Comparison of ENCODE assay signal across 8 mouse cellular contexts in the genomic region with DNA sequence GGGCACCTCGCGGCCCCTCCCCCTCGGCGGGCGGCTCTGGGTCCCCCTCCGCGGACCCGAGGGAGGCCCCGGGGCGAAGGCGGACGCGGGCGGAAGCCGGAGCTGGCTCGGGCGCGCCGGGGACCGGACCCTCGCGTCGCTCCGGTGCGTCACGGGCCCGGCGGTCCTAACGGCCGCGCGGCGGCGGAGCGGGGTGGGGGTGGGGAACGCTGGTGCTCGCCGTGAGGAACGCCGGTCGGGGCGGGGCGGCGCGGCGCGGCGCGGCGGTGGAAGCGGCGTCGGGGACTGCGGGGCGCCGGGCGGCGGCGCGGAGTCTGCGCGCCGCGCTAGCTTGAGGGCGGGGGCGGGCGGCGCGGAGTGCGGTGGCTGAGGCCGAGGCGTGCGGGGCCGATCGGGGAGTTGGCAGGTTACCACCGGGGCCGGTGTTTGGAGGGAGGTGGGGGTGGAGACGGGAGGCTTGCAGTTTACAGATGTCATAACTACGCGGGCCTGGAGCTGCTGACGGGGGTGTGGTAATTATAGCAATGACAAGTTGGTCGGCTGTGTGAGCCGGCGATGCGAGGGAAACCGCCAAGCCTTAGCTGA. TPM values are rescaled to one million over a fixed set of nuclear protein-coding genes. Genes with fewer than 3 reads are reported as not detected.
DNase-seq lines count a peak whose midpoint lies in the region; ATAC-seq and TF ChIP-seq lines count a peak whose summit lies in the region.

No protein-coding gene starts in this region.

- peaks cover 2 to 39% of the 10 kb centered on the region in 2 experiments; a peak in 2 of 4 replicates for H3K4me1 ChIP-seq in CH12.LX (ENCODE audit: control insufficient read depth in 1 of 2, insufficient read depth in 2 of 2)
- H3K4me1 ChIP-seq in brown adipose tissue, adult 24 weeks (ENCODE audit: control insufficient read depth, insufficient read depth, insufficient read length, low read length) = no peaks in the 10 kb centered on the region
- peaks cover 58% of the 10 kb centered on the region for H3K4me1 ChIP-seq in erythroblast, embryonic 14.5 days (ENCODE audit: control insufficient read depth)
- peaks cover 18% of the 10 kb centered on the region for H3K4me1 ChIP-seq in heart, embryonic 12.5 days (replicated peaks)
- peaks cover 50% of the 10 kb centered on the region for H3K4me1 ChIP-seq in liver, embryonic 13.5 days (replicated peaks)

- peak overlapping the region; percentile 91 for H3K9ac ChIP-seq in CH12.LX (ENCODE audit: insufficient read depth, low read depth)
- peak overlapping the region; percentile 97 for H3K9ac ChIP-seq in heart, embryonic 12.5 days
- H3K9ac ChIP-seq in liver, embryonic 13.5 days = peak overlapping the region; percentile 96

- peaks cover 45% of the 10 kb centered on the region for H3K79me2 ChIP-seq in CH12.LX (replicated peaks; ENCODE audit: control insufficient read depth, extremely low read depth, insufficient read depth, poor library complexity, severe bottlenecking)

- H3K36me3 ChIP-seq in CH12.LX (replicated peaks in 1 of 2; ENCODE audit: control insufficient read depth in 1 of 2, insufficient read depth in 1 of 2, low read length in 1 of 2) = peaks cover 0 to 15% of the 10 kb centered on the region in 2 experiments
- peaks cover 7% of the 10 kb centered on the region for H3K36me3 ChIP-seq in erythroblast, embryonic 14.5 days (ENCODE audit: control insufficient read depth)
- H3K36me3 ChIP-seq in heart, embryonic 12.5 days = no peaks in the 10 kb centered on the region
- H3K36me3 ChIP-seq in liver, embryonic 13.5 days = no peaks in the 10 kb centered on the region

- peak overlapping the region; percentile 94 for H3K27ac ChIP-seq in CH12.LX (ENCODE audit: insufficient read depth, low read depth)
- H3K27ac ChIP-seq in brown adipose tissue, adult 24 weeks (replicated peaks; ENCODE audit: low read depth, low read length) = peak overlapping the region; percentile 78
- peak overlapping the region; percentile 100 for H3K27ac ChIP-seq in heart, embryonic 12.5 days (ENCODE audit: poor library complexity, severe bottlenecking)
- H3K27ac ChIP-seq in liver, embryonic 13.5 days = peak overlapping the region; percentile 100

- no peak for TF ChIP-seq EP300 in CH12.LX (IDR thresholded peaks at IDR 0.05; ENCODE audit: low read length)

- no peak for TF ChIP-seq POLR2A in CH12.LX (IDR thresholded peaks at IDR 0.05; ENCODE audit: low read depth, low read length)

- TF ChIP-seq RAD21 in CH12.LX (IDR thresholded peaks at IDR 0.05; ENCODE audit: low read depth, low read length) = no peak

- no peak for TF ChIP-seq CTCF in CH12.LX (conservative IDR thresholded peaks at IDR 0.05 in 1 of 2, IDR thresholded peaks at IDR 0.05 in 1 of 2; ENCODE audit: low read depth in 2 of 2, low read length in 2 of 2)

- H3K4me2 ChIP-seq in CH12.LX (ENCODE audit: insufficient read depth, low read depth, poor library complexity, severe bottlenecking) = peak overlapping the region; percentile 65; the same call in 1 of the 2 replicates
- peak overlapping the region; percentile 75 for H3K4me2 ChIP-seq in heart, embryonic 12.5 days
- H3K4me2 ChIP-seq in liver, embryonic 13.5 days = peak overlapping the region; percentile 76

- peak; percentile 81 for ATAC-seq in heart, embryonic 12.5 days (ENCODE audit: insufficient number of reproducible peaks, low FRiP score)
- ATAC-seq in liver, embryonic 13.5 days (ENCODE audit: low read depth) = peak; percentile 68

- peak; percentile 80 for DNase-seq in CH12.LX (ENCODE audit: extremely low read depth)
- peak; percentile 74 for DNase-seq in kidney, postnatal 10 days
- peak; percentile 63 for DNase-seq in liver, embryonic 13.5 days
- DNase-seq in naive thymus-derived CD4-positive, alpha-beta T cell, adult 2 months (ENCODE audit: low read depth) = peak; percentile 88
- DNase-seq in telencephalon, adult 2 months (ENCODE audit: low read depth, low spot score) = peak; percentile 60

- in situ Hi-C loops in CH12.LX (cut with MboI; ENCODE audit: low pct_ligation_motif_present, low pct_unique_long_range_greater_than_20kb, low sequenced_read_pairs) = no loop called here

- no peaks in the 10 kb centered on the region for H3K9me3 ChIP-seq in CH12.LX (replicated peaks; ENCODE audit: low read length)
- H3K9me3 ChIP-seq in erythroblast, embryonic 14.5 days (ENCODE audit: control insufficient read depth, low read length) = no peaks in the 10 kb centered on the region
- H3K9me3 ChIP-seq in heart, embryonic 12.5 days (replicated peaks) = no peaks in the 10 kb centered on the region
- H3K9me3 ChIP-seq in liver, embryonic 13.5 days (replicated peaks) = no peaks in the 10 kb centered on the region

- dilution Hi-C loops in CH12.LX (cut with MboI; ENCODE audit: extremely low pct_ligation_motif_present, extremely low pct_unique_long_range_greater_than_20kb, low sequenced_read_pairs) = no loop called here

- H3K4me3 ChIP-seq in CH12.LX (replicated peaks in 1 of 3; ENCODE audit: low read depth in 2 of 3, low read length in 2 of 3, poor library complexity in 1 of 3) = peak overlapping the region; percentile 82 to 96 (median 84)
- H3K4me3 ChIP-seq in brown adipose tissue, adult 24 weeks (ENCODE audit: insufficient read depth, low read depth, low read length) = peak overlapping the region; percentile 78
- peak overlapping the region; percentile 78 for H3K4me3 ChIP-seq in erythroblast, embryonic 14.5 days (replicated peaks)
- H3K4me3 ChIP-seq in heart, embryonic 12.5 days = peak overlapping the region; percentile 84
- peak overlapping the region; percentile 89 for H3K4me3 ChIP-seq in liver, embryonic 13.5 days (replicated peaks)

- no peaks in the 10 kb centered on the region for H3K27me3 ChIP-seq in CH12.LX (replicated peaks)
- no peaks in the 10 kb centered on the region for H3K27me3 ChIP-seq in erythroblast, embryonic 14.5 days (ENCODE audit: control insufficient read depth)
- no peaks in the 10 kb centered on the region for H3K27me3 ChIP-seq in heart, embryonic 12.5 days (replicated peaks)
- H3K27me3 ChIP-seq in liver, embryonic 13.5 days = no peaks in the 10 kb centered on the region

- WGBS in heart, embryonic 12.5 days = under 1% methylated on average over 78 of the region's 86 CpGs
- 1% methylated on average over 83 of the region's 86 CpGs for whole genome bisulfite sequencing in liver, embryonic 13.5 days (ENCODE audit: insufficient replicate concordance)

TF ChIP-seq in CH12.LX, 34 proteins besides CTCF, POLR2A, EP300 and RAD21:
- TF ChIP-seq UBTF (IDR thresholded peaks at IDR 0.05; ENCODE audit: low read depth, low read length) (0 out of 2 replicates have a peak, but pooled peaks have one; percentile 24), MEF2A (IDR thresholded peaks at IDR 0.05; ENCODE audit: borderline replicate concordance, low read depth, low read length) (peak; percentile 56; the same call in 1 of the 2 replicates), TCF12 (IDR thresholded peaks at IDR 0.05; ENCODE audit: low read depth, low read length) (no peak), NRF1 (IDR thresholded peaks at IDR 0.05; ENCODE audit: low read depth, low read length) (peak; percentile 52; the same call in 1 of the 2 replicates), SIN3A (IDR thresholded peaks at IDR 0.05; ENCODE audit: low read length) (peak; percentile 67; the same call in 1 of the 2 replicates), MXI1 (IDR thresholded peaks at IDR 0.05; ENCODE audit: low read depth, low read length) (0 out of 2 replicates have a peak, but pooled peaks have one; percentile 3), MAZ (IDR thresholded peaks at IDR 0.05; ENCODE audit: low read depth, low read length) (no peak), BHLHE40 (IDR thresholded peaks at IDR 0.05; ENCODE audit: low read depth, low read length) (no peak), ETS1 (conservative IDR thresholded peaks at IDR 0.05; ENCODE audit: low read depth, low read length) (0 out of 2 replicates have a peak, but pooled peaks have one; percentile 9)

RNA-seq across cellular contexts. Expression of a gene that starts 5.1 kb away (rescaled TPM):
- total RNA-seq in CH12.LX (2012; rRNA removed) (22.1 and 29.8 TPM in 2 replicates), CH12.LX (2014; rRNA removed) (57.9 and 66.6 TPM in 2 replicates)
- polyA plus RNA-seq in CH12.LX (2012; ENCODE audit: insufficient read length, low read depth) = 63.9 and 74.1 TPM in 2 replicates
- 20.4 and 28.2 TPM in 2 replicates for polyA plus RNA-seq in brown adipose tissue, adult 24 weeks (2012; ENCODE audit: insufficient read depth, insufficient read length, missing spikeins)
- 2.7 and 5.2 TPM in 2 replicates for polyA plus RNA-seq in erythroblast, embryonic 14.5 days (2012)
- 61.4 and 64.4 TPM in 2 replicates for polyA plus RNA-seq in heart, embryonic 12.5 days (2016; fragmentation: Nextera tagmentation; extraction: Ambion mirVana)
- polyA plus RNA-seq in liver, embryonic 13.5 days (2015; fragmentation: Nextera tagmentation; extraction: Ambion mirVana) = 34.0 and 45.7 TPM in 2 replicates

RNA-seq across cellular contexts. Expression of a gene that starts 44.7 kb away (rescaled TPM):
- 10.7 and 14.4 TPM in 2 replicates for total RNA-seq in CH12.LX (2012; rRNA removed)
- 20.4 and 21.1 TPM in 2 replicates for total RNA-seq in CH12.LX (2014; rRNA removed)
- polyA plus RNA-seq in CH12.LX (2012; ENCODE audit: insufficient read length, low read depth) = 12.8 and 17.4 TPM in 2 replicates
- 6.1 and 6.3 TPM in 2 replicates for polyA plus RNA-seq in brown adipose tissue, adult 24 weeks (2012; ENCODE audit: insufficient read depth, insufficient read length, missing spikeins)
- polyA plus RNA-seq in erythroblast, embryonic 14.5 days (2012) = 0.03 and 0.04 TPM in 2 replicates
- polyA plus RNA-seq in heart, embryonic 12.5 days (2016; fragmentation: Nextera tagmentation; extraction: Ambion mirVana) = 4.9 and 5.0 TPM in 2 replicates
- 3.4 and 4.4 TPM in 2 replicates for polyA plus RNA-seq in liver, embryonic 13.5 days (2015; fragmentation: Nextera tagmentation; extraction: Ambion mirVana)

RNA-seq across cellular contexts. Expression of a gene that starts 45.3 kb away (rescaled TPM):
- 26.1 and 30.3 TPM in 2 replicates for total RNA-seq in CH12.LX (2012; rRNA removed)
- total RNA-seq in CH12.LX (2014; rRNA removed) = 53.1 and 56.9 TPM in 2 replicates
- 33.2 and 34.3 TPM in 2 replicates for polyA plus RNA-seq in CH12.LX (2012; ENCODE audit: insufficient read length, low read depth)
- polyA plus RNA-seq in brown adipose tissue, adult 24 weeks (2012; ENCODE audit: insufficient read depth, insufficient read length, missing spikeins) = 11.6 and 15.7 TPM in 2 replicates
- 0.03 and 0.05 TPM in 2 replicates for polyA plus RNA-seq in erythroblast, embryonic 14.5 days (2012)
- polyA plus RNA-seq in heart, embryonic 12.5 days (2016; fragmentation: Nextera tagmentation; extraction: Ambion mirVana) = 5.5 and 6.5 TPM in 2 replicates
- polyA plus RNA-seq in liver, embryonic 13.5 days (2015; fragmentation: Nextera tagmentation; extraction: Ambion mirVana) = 6.8 and 8.8 TPM in 2 replicates

RNA-seq across cellular contexts. Expression of a gene that starts 57.4 kb away (rescaled TPM):
- total RNA-seq in CH12.LX (2012; rRNA removed) (5.9 and 8.4 TPM in 2 replicates), CH12.LX (2014; rRNA removed) (7.4 and 8.0 TPM in 2 replicates)
- polyA plus RNA-seq in CH12.LX (2012; ENCODE audit: insufficient read length, low read depth) = 5.4 and 6.2 TPM in 2 replicates
- 3.3 and 4.1 TPM in 2 replicates for polyA plus RNA-seq in brown adipose tissue, adult 24 weeks (2012; ENCODE audit: insufficient read depth, insufficient read length, missing spikeins)
- 0.02 and 0.03 TPM in 2 replicates for polyA plus RNA-seq in erythroblast, embryonic 14.5 days (2012)
- 6.2 and 6.3 TPM in 2 replicates for polyA plus RNA-seq in heart, embryonic 12.5 days (2016; fragmentation: Nextera tagmentation; extraction: Ambion mirVana)
- polyA plus RNA-seq in liver, embryonic 13.5 days (2015; fragmentation: Nextera tagmentation; extraction: Ambion mirVana) = 2.9 and 3.6 TPM in 2 replicates

Comparison
In these comparisons a context has a peak if more than half of its experiments do, and no peak if none do; other contexts are left out.
1. Peak in every context shown above with its lines: DNase-seq, ATAC-seq, H3K4me3 ChIP-seq and H3K27ac ChIP-seq.